Mouse (Mus musculus) urinary bladder, postnatal 10 days (tissue): ENCODE data around the gene P3h3.
A peak's percentile ranks its signal among the peaks of the same experiment; 100 is the strongest.
"Not testable (repeated sequence)": the region's sequence is repeated elsewhere in the genome, so short reads cannot be mapped to it uniquely, and the experiment has no call there.

Source experiments
- DNase-seq: peaks from one replicate; pipeline ENCODE4 v3.0.0; 2022; ENCODE audit warnings: low spot score

The P3h3 gene

GRCm38 (mm10) chr6:124831199-124831598 is 26.4 kb downstream of the P3h3 start:
- DNase-seq: not testable (repeated sequence)

GRCm38 (mm10) chr6:124829799-124830700 is 27.5 kb downstream of the P3h3 start:
- peak; percentile 68 for DNase-seq

- peak; percentile 94 for DNase-seq
Measured at GRCm38 (mm10) chr6:124828868-124829798, 28.4 kb downstream of the P3h3 start, which contains the start of the genes Usp5 and Cdca3. Gene Usp5, minus strand, starts transcription at chr6:124829484. Gene Cdca3, plus strand, starts transcription at chr6:124829547.

- no peak for DNase-seq
Measured at GRCm38 (mm10) chr6:124828101-124828592, 29.4 kb downstream of the P3h3 start.

GRCm38 (mm10) chr6:124822049-124822448 is 35.5 kb downstream of the P3h3 start:
- DNase-seq: no peak

- DNase-seq: no peak
Measured at GRCm38 (mm10) chr6:124820891-124821290, 36.7 kb downstream of the P3h3 start.

- DNase-seq: no peak
Measured at GRCm38 (mm10) chr6:124817971-124818370, 39.6 kb downstream of the P3h3 start.

GRCm38 (mm10) chr6:124817563-124817962 is 40.0 kb downstream of the P3h3 start:
- no peak for DNase-seq

GRCm38 (mm10) chr6:124817125-124817524 is 40.4 kb downstream of the P3h3 start:
- no peak for DNase-seq

- no peak for DNase-seq
Measured at GRCm38 (mm10) chr6:124816611-124817010, 40.9 kb downstream of the P3h3 start.

- DNase-seq: no peak
Measured at GRCm38 (mm10) chr6:124814858-124815774, 42.4 kb downstream of the P3h3 start.

GRCm38 (mm10) chr6:124814448-124814847 is 43.1 kb downstream of the P3h3 start:
- no peak for DNase-seq

GRCm38 (mm10) chr6:124813933-124814332 is 43.6 kb downstream of the P3h3 start, which contains the start of gene Tpi1:
Gene Tpi1, minus strand, starts transcription at chr6:124814296.
- DNase-seq: peak; percentile 72

- DNase-seq: no peak
Measured at GRCm38 (mm10) chr6:124813496-124813895, 44.1 kb downstream of the P3h3 start.

- DNase-seq: no peak
Measured at GRCm38 (mm10) chr6:124812848-124813247, 44.7 kb downstream of the P3h3 start.

- DNase-seq: no peak
Measured at GRCm38 (mm10) chr6:124811701-124812560, 45.6 kb downstream of the P3h3 start.

- DNase-seq: no peak
Measured at GRCm38 (mm10) chr6:124811403-124811665, 46.2 kb downstream of the P3h3 start.

- DNase-seq: not testable (repeated sequence)
Measured at GRCm38 (mm10) chr6:124810566-124811402, 46.8 kb downstream of the P3h3 start.

- DNase-seq: no peak
Measured at GRCm38 (mm10) chr6:124809775-124810538, 47.6 kb downstream of the P3h3 start.
